Mouse (Mus musculus) myocyte (in vitro differentiated cells): ENCODE measurements around the gene Eaf1.
"Not testable (repeated sequence)": the region's sequence is repeated elsewhere in the genome, so short reads cannot be mapped to it uniquely, and the experiment has no call there.

Experiments
- MYOD1 ChIP-seq, 3 experiments: IDR thresholded peaks; one replicate each; pipeline ENCODE4 v1.6.1; 2011; ENCODE audit warnings: control low read depth in 2 of 3, low read depth in 2 of 3, mild to moderate bottlenecking in 2 of 3, moderate library complexity in 1 of 3; ENCODE audit not compliant: insufficient read length in 2 of 3, control insufficient read depth in 1 of 3
- TCF12 ChIP-seq: IDR thresholded peaks from one replicate; pipeline ENCODE4 v1.6.1; 2011; ENCODE audit warnings: mild to moderate bottlenecking, control low read depth; ENCODE audit not compliant: poor library complexity, insufficient read depth, severe bottlenecking

DNA sequence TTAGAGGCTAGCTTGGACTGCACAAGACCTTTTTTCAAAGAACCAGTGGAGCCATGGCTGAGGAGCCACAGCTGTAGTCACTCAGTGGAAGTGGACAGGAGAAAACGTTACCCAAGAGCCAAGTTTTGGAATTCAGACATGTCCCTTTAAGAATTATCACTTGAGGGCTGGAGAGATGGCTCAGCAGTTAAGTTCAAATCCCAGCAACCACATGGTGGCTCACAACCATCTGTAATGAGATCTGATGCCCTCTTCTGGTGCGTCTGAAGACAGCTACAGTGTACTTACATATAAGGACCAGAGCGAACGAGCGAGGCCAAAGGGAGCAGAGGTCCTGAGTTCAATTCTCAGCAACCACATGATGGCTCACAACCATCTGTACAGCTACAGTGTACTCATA, 32.0 kb upstream of the Eaf1 start:
- not testable (repeated sequence) for TF ChIP-seq MYOD1 (IDR thresholded peaks at IDR 0.05; ENCODE audit: control insufficient read depth in 1 of 3, insufficient read length in 2 of 3, low read depth in 2 of 3); TCF12
